Mouse (Mus musculus): ENCODE measurements around the gene Pgm5. TPM values are rescaled to one million over a fixed set of nuclear protein-coding genes. Genes with fewer than 3 reads are reported as not detected.

The Pgm5 gene
- polyA plus RNA-seq, 1 experiment from 2014 or later, result 6.1 TPM

Other genes with a start within 250 kb of the Pgm5 start
- 3.9 and 4.0 TPM in 2 replicates for gene Tmem252, start 187.8 kb downstream of the Pgm5 start, polyA plus RNA-seq (2015; fragmentation: Nextera tagmentation; extraction: Ambion mirVana)
- 605 and 775 TPM in 2 replicates for gene Gm10053, start 13.8 kb upstream of the Pgm5 start, polyA plus RNA-seq (2015; fragmentation: Nextera tagmentation; extraction: Ambion mirVana)
- gene Foxd4, start 39.3 kb upstream of the Pgm5 start, polyA plus RNA-seq (2015; fragmentation: Nextera tagmentation; extraction: Ambion mirVana), result not detected in 2 replicates
- 14.2 and 16.1 TPM in 2 replicates for gene Cbwd1, start 99.8 kb upstream of the Pgm5 start, polyA plus RNA-seq (2015; fragmentation: Nextera tagmentation; extraction: Ambion mirVana)
- gene Dock8, start 137.7 kb upstream of the Pgm5 start, polyA plus RNA-seq (2015; fragmentation: Nextera tagmentation; extraction: Ambion mirVana), result 3.8 and 8.0 TPM in 2 replicates